Mouse (Mus musculus) heart, postnatal 0 days (tissue): ENCODE measurements around the gene Prpsap1.

Experiments
- CTCF ChIP-seq: IDR thresholded peaks from 2 replicates; pipeline ENCODE4 v1.5.1; 2016; ENCODE audit warnings: antibody characterized with exemption, control low read depth, low read depth
- EP300 ChIP-seq: IDR thresholded peaks from 2 replicates; pipeline ENCODE4 v1.6.1; 2016; ENCODE audit warnings: antibody characterized with exemption, low read depth

GRCm38 (mm10) chr11:116481776-116482175 is 12.2 kb downstream of the Prpsap1 start:
- TF ChIP-seq EP300 (no peak), CTCF (no peak)
